Mouse (Mus musculus): ENCODE results near the gene Uqcrq. TPM values are rescaled to one million over a fixed set of nuclear protein-coding genes. Genes with fewer than 3 reads are reported as not detected.

Uqcrq gene
- polyA plus RNA-seq, 1 experiment, result 271 TPM

DNA sequence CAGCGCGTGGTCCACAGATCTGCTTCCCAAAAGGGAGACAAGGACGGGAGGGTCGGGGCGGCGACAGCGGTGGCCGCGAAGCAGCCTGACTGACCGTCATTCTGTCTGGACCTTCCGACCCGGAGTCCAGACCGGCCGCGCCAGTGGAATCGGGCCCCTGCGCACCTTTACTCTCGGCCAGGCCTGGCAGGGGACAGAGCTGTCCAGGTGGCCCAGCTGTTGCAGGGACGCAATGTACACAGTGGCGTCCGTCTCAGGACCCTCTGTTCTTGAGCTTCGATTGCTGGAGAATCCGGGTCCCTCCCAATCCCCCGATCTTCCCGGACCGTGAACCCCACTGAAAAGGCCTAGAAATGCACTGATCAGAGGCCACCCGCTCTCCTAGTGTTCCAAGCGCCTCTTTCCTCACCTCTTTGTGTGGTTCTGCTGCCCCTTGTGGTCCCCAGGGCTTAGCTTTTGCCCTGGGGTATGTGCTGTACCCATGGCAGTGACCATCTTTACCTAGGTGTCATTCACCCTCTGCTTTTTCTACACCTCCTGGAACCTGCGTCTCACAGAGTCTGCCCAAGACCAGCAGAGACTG is 26.8 kb upstream of the Uqcrq start:
- Histone ChIP-seq H3K4me1 (ENCODE audit: control insufficient read depth, insufficient read depth, low read length) (no peaks in the 10 kb centered on the region), H3K4me3 (replicated peaks; ENCODE audit: control insufficient read depth, low read depth, low read length) (peak overlapping the region; percentile 44), H3K27ac (ENCODE audit: control insufficient read depth, insufficient read depth, low read depth, low read length, poor library complexity) (no peak overlapping the region)
- WGBS, result 23% methylated on average over 29 of the region's 29 CpGs
- TF ChIP-seq POLR2A (IDR thresholded peaks at IDR 0.05; ENCODE audit: borderline replicate concordance, control insufficient read depth, low read depth, low read length) (no peak), CTCF (IDR thresholded peaks at IDR 0.05; ENCODE audit: control insufficient read depth, insufficient read depth, low read length) (no peak)

- H3K27ac ChIP-seq (ENCODE audit: control insufficient read depth, insufficient read depth, low read depth, low read length, poor library complexity), result no peak within 1 kb of the TSS
- peak within 1 kb of the TSS; percentile 44 for H3K4me3 ChIP-seq (replicated peaks; ENCODE audit: control insufficient read depth, low read depth, low read length)
- 6% methylated on average over 42 of the region's 42 CpGs for WGBS
- no peak for TF ChIP-seq POLR2A (IDR thresholded peaks at IDR 0.05; ENCODE audit: borderline replicate concordance, control insufficient read depth, low read depth, low read length)
- no peak for TF ChIP-seq CTCF (IDR thresholded peaks at IDR 0.05; ENCODE audit: control insufficient read depth, insufficient read depth, low read length)
- no peaks in the 10 kb centered on the region for H3K4me1 ChIP-seq (ENCODE audit: control insufficient read depth, insufficient read depth, low read length)
These were observed 26.1 kb upstream of the Uqcrq start, which contains the start of the genes Gm10447 and Shroom1 for GRCm38 (mm10) chr11:53456474-53457371. Gene Gm10447 (minus strand): TSS chr11:53457110. Gene Shroom1 (plus strand): TSS chr11:53457205.

- Histone ChIP-seq H3K27ac (ENCODE audit: control insufficient read depth, insufficient read depth, low read depth, low read length, poor library complexity) (no peak overlapping the region), H3K4me3 (replicated peaks; ENCODE audit: control insufficient read depth, low read depth, low read length) (no peak overlapping the region), H3K4me1 (ENCODE audit: control insufficient read depth, insufficient read depth, low read length) (no peaks in the 10 kb centered on the region)
- TF ChIP-seq POLR2A (IDR thresholded peaks at IDR 0.05; ENCODE audit: borderline replicate concordance, control insufficient read depth, low read depth, low read length), result no peak
- TF ChIP-seq CTCF (IDR thresholded peaks at IDR 0.05; ENCODE audit: control insufficient read depth, insufficient read depth, low read length), result no peak
- 72% methylated on average over 5 of the region's 5 CpGs for WGBS
These were observed 22.4 kb upstream of the Uqcrq start for GRCm38 (mm10) chr11:53453031-53453430.

DNA sequence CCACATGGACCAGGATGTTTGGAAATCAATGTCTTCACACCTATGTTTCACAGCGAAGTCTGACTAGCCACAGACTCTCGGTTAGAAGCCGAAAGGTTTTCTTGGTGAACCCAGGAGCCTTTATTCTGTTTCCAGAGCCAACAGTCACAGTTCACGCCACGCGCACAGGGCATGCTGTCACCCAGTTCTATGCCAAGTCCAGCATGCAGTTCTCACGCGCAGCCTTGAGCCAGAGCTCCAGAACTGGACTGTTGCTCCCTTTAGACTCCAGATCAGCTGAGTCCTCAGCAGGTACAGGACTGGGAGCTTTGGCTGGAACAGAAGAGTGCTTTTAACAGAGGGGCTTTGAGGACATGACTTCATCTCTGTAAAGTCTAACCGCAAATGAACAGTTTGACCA is 21.8 kb upstream of the Uqcrq start:
- TF ChIP-seq CTCF (IDR thresholded peaks at IDR 0.05; ENCODE audit: control insufficient read depth, insufficient read depth, low read length), result no peak
- no peak for TF ChIP-seq POLR2A (IDR thresholded peaks at IDR 0.05; ENCODE audit: borderline replicate concordance, control insufficient read depth, low read depth, low read length)
- Histone ChIP-seq H3K4me1 (ENCODE audit: control insufficient read depth, insufficient read depth, low read length) (no peaks in the 10 kb centered on the region), H3K27ac (ENCODE audit: control insufficient read depth, insufficient read depth, low read depth, low read length, poor library complexity) (no peak overlapping the region), H3K4me3 (replicated peaks; ENCODE audit: control insufficient read depth, low read depth, low read length) (no peak overlapping the region)
- WGBS, result 90% methylated on average over 9 of the region's 9 CpGs

DNA sequence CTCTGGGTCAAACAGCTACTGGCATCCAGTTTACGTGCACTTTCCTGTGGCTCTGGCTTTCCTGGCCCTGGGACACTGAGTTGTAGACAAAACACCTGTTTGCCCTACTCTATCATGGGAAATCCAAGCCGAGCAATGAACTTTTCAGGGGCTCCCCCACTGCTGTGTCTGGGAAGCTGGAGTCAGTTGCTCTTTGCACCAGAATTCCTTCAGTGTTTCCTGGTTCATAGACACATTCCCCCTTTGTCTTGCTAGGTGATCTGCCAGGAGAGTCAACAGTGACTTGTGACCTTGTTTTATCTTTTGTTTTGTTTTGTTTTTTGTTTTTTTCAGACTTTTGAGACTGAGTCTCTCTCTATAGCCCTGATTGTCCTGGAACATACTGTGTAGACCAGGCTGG is 20.7 kb upstream of the Uqcrq start:
- no peaks in the 10 kb centered on the region for H3K4me1 ChIP-seq (ENCODE audit: control insufficient read depth, insufficient read depth, low read length)
- WGBS, result 68% methylated on average over 2 of the region's 2 CpGs
- H3K4me3 ChIP-seq (replicated peaks; ENCODE audit: control insufficient read depth, low read depth, low read length), result no peak overlapping the region
- H3K27ac ChIP-seq (ENCODE audit: control insufficient read depth, insufficient read depth, low read depth, low read length, poor library complexity), result no peak overlapping the region
- TF ChIP-seq POLR2A (IDR thresholded peaks at IDR 0.05; ENCODE audit: borderline replicate concordance, control insufficient read depth, low read depth, low read length), result no peak

- no peak overlapping the region for H3K4me3 ChIP-seq (replicated peaks; ENCODE audit: control insufficient read depth, low read depth, low read length)
- H3K27ac ChIP-seq (ENCODE audit: control insufficient read depth, insufficient read depth, low read depth, low read length, poor library complexity), result no peak overlapping the region
- TF ChIP-seq CTCF (IDR thresholded peaks at IDR 0.05; ENCODE audit: control insufficient read depth, insufficient read depth, low read length), result no peak
- TF ChIP-seq POLR2A (IDR thresholded peaks at IDR 0.05; ENCODE audit: borderline replicate concordance, control insufficient read depth, low read depth, low read length), result no peak
- H3K4me1 ChIP-seq (ENCODE audit: control insufficient read depth, insufficient read depth, low read length), result no peaks in the 10 kb centered on the region
- WGBS, result 7% methylated on average over 15 of the region's 15 CpGs
These were observed 19.6 kb upstream of the Uqcrq start for GRCm38 (mm10) chr11:53450070-53450705.

GRCm38 (mm10) chr11:53448529-53448928 is 17.9 kb upstream of the Uqcrq start:
- Histone ChIP-seq H3K4me1 (ENCODE audit: control insufficient read depth, insufficient read depth, low read length) (no peaks in the 10 kb centered on the region; the same call in 1 of the 2 replicates), H3K4me3 (replicated peaks; ENCODE audit: control insufficient read depth, low read depth, low read length) (no peak overlapping the region), H3K27ac (ENCODE audit: control insufficient read depth, insufficient read depth, low read depth, low read length, poor library complexity) (no peak overlapping the region)
- TF ChIP-seq POLR2A (IDR thresholded peaks at IDR 0.05; ENCODE audit: borderline replicate concordance, control insufficient read depth, low read depth, low read length) (no peak), CTCF (IDR thresholded peaks at IDR 0.05; ENCODE audit: control insufficient read depth, insufficient read depth, low read length) (no peak)
- WGBS, result 85% methylated on average over 1 of the region's 1 CpGs

DNA sequence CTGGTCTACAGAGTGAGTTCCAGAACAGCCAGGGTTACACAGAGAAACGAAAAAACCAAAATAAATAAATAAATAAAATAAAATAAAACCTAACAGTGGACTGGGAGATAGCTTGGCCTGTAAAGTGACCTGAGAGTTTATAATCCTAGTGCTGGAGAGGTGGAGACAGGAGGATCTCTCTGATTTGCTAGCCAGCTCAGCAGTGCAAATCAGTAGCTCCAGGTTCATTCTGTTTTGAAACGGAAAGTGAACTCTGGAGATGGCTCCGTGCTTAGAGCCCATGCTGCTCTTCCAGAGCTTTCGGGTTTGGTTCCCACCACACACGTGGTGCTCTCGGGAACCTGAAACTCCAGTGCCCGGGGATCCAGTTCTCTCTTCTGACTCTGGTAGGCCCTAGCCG is 17.4 kb upstream of the Uqcrq start:
- Histone ChIP-seq H3K27ac (ENCODE audit: control insufficient read depth, insufficient read depth, low read depth, low read length, poor library complexity) (no peak overlapping the region), H3K4me1 (ENCODE audit: control insufficient read depth, insufficient read depth, low read length) (no peaks in the 10 kb centered on the region; the same call in 1 of the 2 replicates), H3K4me3 (replicated peaks; ENCODE audit: control insufficient read depth, low read depth, low read length) (no peak overlapping the region)
- TF ChIP-seq POLR2A (IDR thresholded peaks at IDR 0.05; ENCODE audit: borderline replicate concordance, control insufficient read depth, low read depth, low read length), result no peak
- TF ChIP-seq CTCF (IDR thresholded peaks at IDR 0.05; ENCODE audit: control insufficient read depth, insufficient read depth, low read length), result no peak
- WGBS, result 86% methylated on average over 8 of the region's 8 CpGs
